Mouse (Mus musculus) limb, embryonic 14.5 days (tissue): ENCODE measurements around the gene Gm8122. TPM values are rescaled to one million over a fixed set of nuclear protein-coding genes. Genes with fewer than 3 reads are reported as not detected.

Source experiments
- polyA plus RNA-seq, 2 experiments: library from polyadenylated mRNA; depleted of rRNA in 1 of 2; stranded (reverse) in 1 of 2; unstranded in 1 of 2; fragments of >200 nt; fragmentation: Nextera tagmentation in 1 of 2; extraction: Ambion mirVana in 1 of 2; gene quantifications; 2 replicates each; pipeline versions ENCODE4 v1.2.1 to v1.2.3; 2012 to 2014

The Gm8122 gene
- polyA plus RNA-seq, 2 experiments, result not detected

Other genes starting within 250 kb of the Gm8122 start
- not detected in 2 replicates for gene Gm8082, start 241.7 kb downstream of the Gm8122 start, polyA plus RNA-seq (2012; rRNA removed)
- not detected in 2 replicates for gene Gm8082, start 241.7 kb downstream of the Gm8122 start, polyA plus RNA-seq (2014; fragmentation: Nextera tagmentation; extraction: Ambion mirVana)
- not detected in 2 replicates for gene Gm10376, start 219.7 kb downstream of the Gm8122 start, polyA plus RNA-seq (2012; rRNA removed)
- not detected in 2 replicates for gene Gm10376, start 219.7 kb downstream of the Gm8122 start, polyA plus RNA-seq (2014; fragmentation: Nextera tagmentation; extraction: Ambion mirVana)
- gene Gm8094, start 158.7 kb downstream of the Gm8122 start, polyA plus RNA-seq (2012; rRNA removed), result not detected in 2 replicates
- gene Gm8094, start 158.7 kb downstream of the Gm8122 start, polyA plus RNA-seq (2014; fragmentation: Nextera tagmentation; extraction: Ambion mirVana), result not detected in 2 replicates
- not detected in 2 replicates for gene Gm8104, start 134.7 kb downstream of the Gm8122 start, polyA plus RNA-seq (2012; rRNA removed)
- not detected in 2 replicates for gene Gm8104, start 134.7 kb downstream of the Gm8122 start, polyA plus RNA-seq (2014; fragmentation: Nextera tagmentation; extraction: Ambion mirVana)
- not detected in 2 replicates for gene Gm7233, start 55.4 kb downstream of the Gm8122 start, polyA plus RNA-seq (2012; rRNA removed)
- gene Gm7233, start 55.4 kb downstream of the Gm8122 start, polyA plus RNA-seq (2014; fragmentation: Nextera tagmentation; extraction: Ambion mirVana), result not detected in 2 replicates
- gene Gm8126, start 23.3 kb upstream of the Gm8122 start, polyA plus RNA-seq (2012; rRNA removed), result not detected in 2 replicates
- gene Gm8126, start 23.3 kb upstream of the Gm8122 start, polyA plus RNA-seq (2014; fragmentation: Nextera tagmentation; extraction: Ambion mirVana), result not detected in 2 replicates
- not detected in 2 replicates for gene Gm9732, start 39.7 kb upstream of the Gm8122 start, polyA plus RNA-seq (2012; rRNA removed)
- gene Gm9732, start 39.7 kb upstream of the Gm8122 start, polyA plus RNA-seq (2014; fragmentation: Nextera tagmentation; extraction: Ambion mirVana), result not detected in 2 replicates
- gene Gm8127, start 58.5 kb upstream of the Gm8122 start, polyA plus RNA-seq (2012; rRNA removed), result not detected in 2 replicates
- not detected in 2 replicates for gene Gm8127, start 58.5 kb upstream of the Gm8122 start, polyA plus RNA-seq (2014; fragmentation: Nextera tagmentation; extraction: Ambion mirVana)
- not detected in 2 replicates for gene 1700001F09Rik, start 112.5 kb upstream of the Gm8122 start, polyA plus RNA-seq (2012; rRNA removed)
- gene 1700001F09Rik, start 112.5 kb upstream of the Gm8122 start, polyA plus RNA-seq (2014; fragmentation: Nextera tagmentation; extraction: Ambion mirVana), result not detected in 2 replicates
- gene Gm8138, start 181.0 kb upstream of the Gm8122 start, polyA plus RNA-seq (2012; rRNA removed), result not detected in 2 replicates
- not detected in 2 replicates for gene Gm8138, start 181.0 kb upstream of the Gm8122 start, polyA plus RNA-seq (2014; fragmentation: Nextera tagmentation; extraction: Ambion mirVana)